Comparison of ENCODE assay signal across 16 mouse cellular contexts in the genomic region with DNA sequence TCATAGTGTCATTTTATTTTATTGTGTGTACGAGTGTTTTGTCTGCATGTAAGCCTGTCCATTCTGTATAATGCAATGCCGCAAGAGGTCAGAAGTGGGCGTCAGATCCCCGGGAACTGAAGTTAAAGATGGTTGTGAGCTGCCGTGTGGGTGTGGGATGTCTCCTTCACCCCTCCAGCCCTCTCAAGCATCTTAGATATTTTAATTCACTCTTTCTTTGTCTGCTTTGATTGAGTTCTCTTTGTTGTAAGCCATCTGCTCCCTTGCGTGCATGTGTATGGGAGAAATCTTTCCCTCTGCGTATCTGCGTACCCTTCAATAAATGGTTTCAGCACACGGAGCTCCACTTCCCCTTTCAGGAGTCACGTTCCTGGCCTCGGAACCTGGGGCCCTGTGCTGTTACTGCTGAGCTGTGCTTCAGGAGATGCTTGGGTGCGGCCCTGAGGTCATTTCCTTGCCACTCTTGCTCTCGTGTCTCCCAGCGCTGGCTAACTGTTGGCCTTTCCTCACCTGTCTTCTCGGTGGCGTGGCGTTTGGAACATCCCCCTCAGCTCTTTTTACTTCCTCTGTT. TPM values are rescaled to one million over a fixed set of nuclear protein-coding genes. Genes with fewer than 3 reads are reported as not detected.
DNase-seq lines count a peak whose midpoint lies in the region; ATAC-seq and TF ChIP-seq lines count a peak whose summit lies in the region.
"Had no signal": no experiment of that assay in that cellular context is flagged by ENCODE, and none has a peak within 500 bp of the region (broad histone marks: within the 10 kb centered on the region; RNA-seq: fewer than 3 reads in every experiment).

No protein-coding gene starts in this region.

- H3K36me3 ChIP-seq in embryonic facial prominence, embryonic 12.5 days: peaks cover 28% of the 10 kb centered on the region
- H3K36me3 ChIP-seq in hindbrain, postnatal 0 days (ENCODE audit: insufficient read depth, low read length): peaks cover 21% of the 10 kb centered on the region
- H3K36me3 ChIP-seq in kidney, embryonic 15.5 days: peaks cover 37% of the 10 kb centered on the region

- no peak overlapping the region for H3K9ac ChIP-seq in embryonic facial prominence, embryonic 12.5 days
- no peak overlapping the region for H3K9ac ChIP-seq in hindbrain, postnatal 0 days (replicated peaks; ENCODE audit: low read length)
- H3K9ac ChIP-seq in kidney, embryonic 15.5 days: no peak overlapping the region

- peaks cover 19% of the 10 kb centered on the region for H3K4me1 ChIP-seq in embryonic facial prominence, embryonic 12.5 days
- H3K4me1 ChIP-seq in hindbrain, postnatal 0 days (ENCODE audit: insufficient read depth, low read length): peaks cover 12% of the 10 kb centered on the region
- peaks cover 30% of the 10 kb centered on the region for H3K4me1 ChIP-seq in kidney, embryonic 15.5 days

- H3K4me3 ChIP-seq in embryonic facial prominence, embryonic 12.5 days: no peak overlapping the region
- H3K4me3 ChIP-seq in hindbrain, postnatal 0 days (ENCODE audit: low read length): no peak overlapping the region
- no peak overlapping the region for H3K4me3 ChIP-seq in kidney, embryonic 15.5 days (replicated peaks)
- H3K4me3 ChIP-seq: layer of hippocampus, adult 2 months had no signal

- peak; percentile 14 for DNase-seq in spleen, postnatal 36 days (ENCODE audit: low spot score in 2 of 2)
- no peak for DNase-seq in spleen, adult 12 weeks (ENCODE audit: low spot score)
- peak; percentile 43 for DNase-seq in hindbrain, postnatal 0 days (ENCODE audit: low spot score)
- DNase-seq in gastrocnemius, postnatal 4 days (ENCODE audit: low spot score in 2 of 2): no peak
- DNase-seq: kidney, adult 11 months had no signal

- no peaks in the 10 kb centered on the region for H3K9me3 ChIP-seq in embryonic facial prominence, embryonic 12.5 days
- no peaks in the 10 kb centered on the region for H3K9me3 ChIP-seq in hindbrain, postnatal 0 days (ENCODE audit: low read length)
- H3K9me3 ChIP-seq in kidney, embryonic 15.5 days (replicated peaks): no peaks in the 10 kb centered on the region

- H3K4me2 ChIP-seq in embryonic facial prominence, embryonic 12.5 days (replicated peaks): no peak overlapping the region
- no peak overlapping the region for H3K4me2 ChIP-seq in hindbrain, postnatal 0 days (ENCODE audit: low read depth, low read length)
- H3K4me2 ChIP-seq in kidney, embryonic 15.5 days: no peak overlapping the region

- no peaks in the 10 kb centered on the region for H3K27me3 ChIP-seq in embryonic facial prominence, embryonic 12.5 days
- H3K27me3 ChIP-seq in hindbrain, postnatal 0 days (ENCODE audit: insufficient read depth, low read length): no peaks in the 10 kb centered on the region
- H3K27me3 ChIP-seq in kidney, embryonic 15.5 days: no peaks in the 10 kb centered on the region

- WGBS in embryonic facial prominence, embryonic 12.5 days: 81% methylated on average over 17 of the region's 17 CpGs
- 67% methylated on average over 17 of the region's 17 CpGs for WGBS in hindbrain, postnatal 0 days
- WGBS in kidney, embryonic 15.5 days: 70% methylated on average over 17 of the region's 17 CpGs

- peak overlapping the region; percentile 6; the same call in 1 of the 2 replicates for H3K27ac ChIP-seq in embryonic facial prominence, embryonic 12.5 days
- 0 out of 2 replicates have a peak overlapping the region, but pooled peaks have one; percentile 4 for H3K27ac ChIP-seq in hindbrain, postnatal 0 days
- H3K27ac ChIP-seq in kidney, embryonic 15.5 days: no peak overlapping the region
- H3K27ac ChIP-seq: layer of hippocampus, adult 2 months had no signal

- no peak for ATAC-seq in embryonic facial prominence, embryonic 12.5 days (ENCODE audit: insufficient number of reproducible peaks, insufficient read depth, low FRiP score, low TSS enrichment)
- ATAC-seq in hindbrain, postnatal 0 days: no peak
- ATAC-seq in kidney, embryonic 15.5 days (replicated peaks; ENCODE audit: low FRiP score): no peak
- no peak for ATAC-seq in erythroblast, adult 5-6 weeks (replicated peaks; ENCODE audit: low FRiP score, poor library complexity, severe bottlenecking)
- no peak for ATAC-seq in CD4-positive, CD25-positive, alpha-beta regulatory T cell, adult 4 months

- peak; percentile 42; the same call in 1 of the 2 replicates for TF ChIP-seq CTCF in hindbrain, postnatal 0 days (IDR thresholded peaks at IDR 0.05; ENCODE audit: low read depth)

RNA-seq across cellular contexts. Expression of gene Banp, which starts 22.0 kb away (rescaled TPM):
- 46.0 and 55.6 TPM in 2 replicates for polyA plus RNA-seq in embryonic facial prominence, embryonic 12.5 days (2016; fragmentation: Nextera tagmentation; extraction: Ambion mirVana)
- total RNA-seq in hindbrain, postnatal 0 days (2014; rRNA removed): 59.7 and 62.5 TPM in 2 replicates
- 22.5 and 22.8 TPM in 2 replicates for polyA plus RNA-seq in hindbrain, postnatal 0 days (2015; fragmentation: Nextera tagmentation; extraction: Ambion mirVana)
- polyA plus RNA-seq in kidney, embryonic 15.5 days (2015; fragmentation: Nextera tagmentation; extraction: Ambion mirVana): 41.2 and 43.3 TPM in 2 replicates
- total RNA-seq in erythroblast, adult 5-6 weeks (2015; ENCODE audit: low replicate concordance): 6.1 and 25.0 TPM in 2 replicates
- 20.4 and 45.8 TPM in 2 replicates for total RNA-seq in erythroblast, adult 5-6 weeks (2017; ENCODE audit: low replicate concordance)
- polyA plus RNA-seq in CD4-positive, CD25-positive, alpha-beta regulatory T cell, adult 4 months (2017; shearing (Covaris generic)): 10 to 100 TPM; 34.5 to 47.5 TPM
- total RNA-seq in gastrocnemius, postnatal 4 days (2021): 10 to 100 TPM; 15.6 to 17.4 TPM

RNA-seq across cellular contexts. Expression of gene Car5a, which starts 26.9 kb away (rescaled TPM):
- polyA plus RNA-seq in embryonic facial prominence, embryonic 12.5 days (2016; fragmentation: Nextera tagmentation; extraction: Ambion mirVana): not detected in 2 replicates
- 0.42 TPM in 1 of 2 replicates, not detected in the other for total RNA-seq in hindbrain, postnatal 0 days (2014; rRNA removed)
- 0.23 and 0.50 TPM in 2 replicates for polyA plus RNA-seq in hindbrain, postnatal 0 days (2015; fragmentation: Nextera tagmentation; extraction: Ambion mirVana)
- 0.40 TPM in 1 of 2 replicates, not detected in the other for polyA plus RNA-seq in kidney, embryonic 15.5 days (2015; fragmentation: Nextera tagmentation; extraction: Ambion mirVana)
- total RNA-seq in erythroblast, adult 5-6 weeks (2015; ENCODE audit: low replicate concordance): not detected in 2 replicates
- not detected in 2 replicates for total RNA-seq in erythroblast, adult 5-6 weeks (2017; ENCODE audit: low replicate concordance)
- not detected for polyA plus RNA-seq in CD4-positive, CD25-positive, alpha-beta regulatory T cell, adult 4 months (2017; shearing (Covaris generic))
- under 1 TPM in 1 of 2 experiments, not detected in 1; 0.44 TPM for total RNA-seq in gastrocnemius, postnatal 4 days (2021)
- total RNA-seq: gastrocnemius, adult 18-20 months; layer of hippocampus, adult 2 months had no signal
- polyA plus RNA-seq: embryonic facial prominence, embryonic 14.5 days; heart, embryonic 14.5 days; limb, embryonic 11.5 days; lung, embryonic 16.5 days; stomach, embryonic 14.5 days had no signal

Comparison
In these comparisons a context has a peak if more than half of its experiments do, and no peak if none do; other contexts are left out.
1. DNase-seq: peak in spleen, postnatal 36 days (2 of 2) and hindbrain, postnatal 0 days (single experiment); none in spleen, adult 12 weeks (single experiment) and gastrocnemius, postnatal 4 days (0 of 2).